Comparison of ENCODE assay signal across 9 mouse cellular contexts in the genomic region with DNA sequence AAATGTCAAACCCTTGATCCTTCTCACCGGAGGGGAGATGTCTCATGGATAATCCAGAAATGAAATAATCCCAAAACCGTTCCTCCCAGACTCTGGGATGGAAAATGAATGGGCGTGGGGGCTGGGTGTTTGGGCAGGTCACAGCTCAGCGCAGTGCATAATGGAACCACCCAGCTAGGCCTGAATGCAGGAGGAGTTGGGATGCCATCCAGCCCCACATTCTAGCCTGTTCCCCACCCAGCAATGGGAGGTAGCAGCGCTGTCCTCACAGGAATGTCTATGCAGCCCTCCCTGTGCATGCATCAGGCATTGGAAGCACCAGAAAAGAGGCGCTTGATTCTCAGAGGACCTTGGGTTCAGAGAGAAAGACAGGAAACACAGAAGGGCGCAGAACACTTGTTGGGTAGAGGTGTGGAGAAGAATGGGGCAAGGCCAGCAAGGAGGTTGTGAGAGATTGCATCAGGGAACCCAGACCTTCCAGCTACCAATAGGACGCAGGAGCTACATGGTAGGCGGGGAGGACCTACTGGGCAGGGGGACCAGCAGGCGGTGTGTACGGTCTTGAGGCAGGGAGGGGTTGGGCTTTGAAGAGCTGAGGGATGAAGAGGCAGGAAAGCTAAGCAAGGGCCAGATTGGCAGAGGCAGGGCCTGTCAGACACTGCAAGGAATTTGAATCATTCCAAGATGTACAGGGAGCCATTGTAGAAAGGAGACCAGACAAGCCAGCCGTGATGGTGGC. TPM values are rescaled to one million over a fixed set of nuclear protein-coding genes. Genes with fewer than 3 reads are reported as not detected.
DNase-seq lines count a peak whose midpoint lies in the region; ATAC-seq and TF ChIP-seq lines count a peak whose summit lies in the region.
"Had no signal": no experiment of that assay in that cellular context is flagged by ENCODE, and none has a peak within 500 bp of the region (broad histone marks: within the 10 kb centered on the region; RNA-seq: fewer than 3 reads in every experiment).

No protein-coding gene starts in this region.

- TF ChIP-seq CTCF in hindbrain, postnatal 0 days (IDR thresholded peaks at IDR 0.05; ENCODE audit: low read depth) = no peak

- ATAC-seq in liver, embryonic 13.5 days (ENCODE audit: low read depth) = no peak
- no peak for ATAC-seq in liver, embryonic 11.5 days (replicated peaks; ENCODE audit: low FRiP score)
- ATAC-seq in hindbrain, postnatal 0 days = no peak

- DNase-seq in gastrocnemius, adult 18-20 months (ENCODE audit: low spot score) = peak; percentile 61
- DNase-seq in gastrocnemius, postnatal 25 days = no peak
- DNase-seq in liver, embryonic 13.5 days = no peak
- no peak for DNase-seq in liver, embryonic 11.5 days (ENCODE audit: low spot score)
- peak; percentile 81 for DNase-seq in Muller cell, postnatal 12 days (ENCODE audit: inconsistent ontology term)
- no peak for DNase-seq in hindbrain, postnatal 0 days (ENCODE audit: low spot score)
- DNase-seq in ovary, postnatal 10 days (ENCODE audit: low spot score) = no peak
- no peak for DNase-seq in right cerebral cortex, postnatal 10 days (ENCODE audit: low spot score in 2 of 2)

- H3K9ac ChIP-seq in liver, embryonic 13.5 days = no peak overlapping the region
- no peak overlapping the region for H3K9ac ChIP-seq in liver, embryonic 11.5 days (ENCODE audit: low read depth, low read length)
- no peak overlapping the region for H3K9ac ChIP-seq in hindbrain, postnatal 0 days (replicated peaks; ENCODE audit: low read length)
- H3K9ac ChIP-seq: limb, embryonic 12.5 days had no signal

- 78% methylated on average over 12 of the region's 12 CpGs for WGBS in liver, embryonic 13.5 days (ENCODE audit: insufficient replicate concordance)
- 87% methylated on average over 12 of the region's 12 CpGs for WGBS in liver, embryonic 11.5 days
- WGBS in hindbrain, postnatal 0 days = 57% methylated on average over 12 of the region's 12 CpGs

- H3K4me2 ChIP-seq in liver, embryonic 13.5 days = no peak overlapping the region
- H3K4me2 ChIP-seq in liver, embryonic 11.5 days = no peak overlapping the region
- no peak overlapping the region for H3K4me2 ChIP-seq in hindbrain, postnatal 0 days (ENCODE audit: low read depth, low read length)
- H3K4me2 ChIP-seq: limb, embryonic 12.5 days had no signal

- H3K4me1 ChIP-seq in liver, embryonic 13.5 days (replicated peaks) = peaks cover 12% of the 10 kb centered on the region
- H3K4me1 ChIP-seq in liver, embryonic 11.5 days (replicated peaks; ENCODE audit: control insufficient read depth, insufficient read depth, low read length) = peaks cover 7% of the 10 kb centered on the region
- H3K4me1 ChIP-seq in hindbrain, postnatal 0 days (ENCODE audit: insufficient read depth, low read length) = peaks cover 8% of the 10 kb centered on the region; the same call in 1 of the 2 replicates

- H3K36me3 ChIP-seq in liver, embryonic 13.5 days = peaks cover 44% of the 10 kb centered on the region
- peaks cover 23% of the 10 kb centered on the region for H3K36me3 ChIP-seq in liver, embryonic 11.5 days (ENCODE audit: control insufficient read depth, insufficient read depth, low read length)
- peaks cover 27% of the 10 kb centered on the region; the same call in 1 of the 2 replicates for H3K36me3 ChIP-seq in hindbrain, postnatal 0 days (ENCODE audit: insufficient read depth, low read length)

- H3K27me3 ChIP-seq in liver, embryonic 13.5 days = no peaks in the 10 kb centered on the region
- no peaks in the 10 kb centered on the region for H3K27me3 ChIP-seq in liver, embryonic 11.5 days (replicated peaks; ENCODE audit: control insufficient read depth, insufficient read depth, low read length)
- no peaks in the 10 kb centered on the region for H3K27me3 ChIP-seq in hindbrain, postnatal 0 days (ENCODE audit: insufficient read depth, low read length)
- H3K27me3 ChIP-seq: limb, embryonic 12.5 days had no signal

- H3K9me3 ChIP-seq in liver, embryonic 13.5 days (replicated peaks) = no peaks in the 10 kb centered on the region
- no peaks in the 10 kb centered on the region for H3K9me3 ChIP-seq in liver, embryonic 11.5 days (ENCODE audit: control insufficient read depth, low read length)
- H3K9me3 ChIP-seq in hindbrain, postnatal 0 days (ENCODE audit: low read length) = no peaks in the 10 kb centered on the region
- H3K9me3 ChIP-seq: limb, embryonic 12.5 days had no signal

- H3K4me3 ChIP-seq in liver, embryonic 13.5 days (replicated peaks) = no peak overlapping the region
- H3K4me3 ChIP-seq in liver, embryonic 11.5 days (ENCODE audit: low read depth, low read length) = no peak overlapping the region
- H3K4me3 ChIP-seq in hindbrain, postnatal 0 days (ENCODE audit: low read length) = no peak overlapping the region
- H3K4me3 ChIP-seq: limb, embryonic 12.5 days had no signal

- H3K27ac ChIP-seq in liver, embryonic 13.5 days = 0 out of 2 replicates have a peak overlapping the region, but pooled peaks have one; percentile 23
- H3K27ac ChIP-seq in liver, embryonic 11.5 days (ENCODE audit: low read depth, low read length) = no peak overlapping the region
- H3K27ac ChIP-seq in hindbrain, postnatal 0 days = peak overlapping the region; percentile 41; the same call in 1 of the 2 replicates
- H3K27ac ChIP-seq: limb, embryonic 12.5 days had no signal

RNA-seq across cellular contexts. Expression of gene Ahdc1, which starts 57.5 kb away (rescaled TPM):
- 10 to 100 TPM; 40.6 to 41.6 TPM for total RNA-seq in gastrocnemius, adult 18-20 months (2021)
- total RNA-seq in gastrocnemius, postnatal 25 days (2021) = 10 to 100 TPM; 29.3 to 32.8 TPM
- polyA plus RNA-seq in liver, embryonic 13.5 days (2015; fragmentation: Nextera tagmentation; extraction: Ambion mirVana) = 1.3 and 1.4 TPM in 2 replicates
- 5.1 and 6.1 TPM in 2 replicates for polyA plus RNA-seq in liver, embryonic 11.5 days (2014; fragmentation: Nextera tagmentation; extraction: Ambion mirVana)
- 88.2 and 106 TPM in 2 replicates for total RNA-seq in hindbrain, postnatal 0 days (2014; rRNA removed)
- 9.7 and 10.8 TPM in 2 replicates for polyA plus RNA-seq in hindbrain, postnatal 0 days (2015; fragmentation: Nextera tagmentation; extraction: Ambion mirVana)

Comparison
In these comparisons a context has a peak if more than half of its experiments do, and no peak if none do; other contexts are left out.
1. DNase-seq: peak in gastrocnemius, adult 18-20 months (single experiment) and Muller cell, postnatal 12 days (single experiment); none in gastrocnemius, postnatal 25 days (single experiment), liver, embryonic 13.5 days (single experiment), liver, embryonic 11.5 days (single experiment), hindbrain, postnatal 0 days (single experiment), ovary, postnatal 10 days (single experiment) and right cerebral cortex, postnatal 10 days (0 of 2).